Mouse (Mus musculus) limb, embryonic 10.5 days (tissue): ENCODE measurements at regions not wholly inside any gene's neighbourhood (a gene's known extent, or its start where the extent isn't known, plus 50 kb on each side); places are given as distances from the start of the nearest gene placed in this dataset.

Source experiments
- DNase-seq: peaks from one replicate; pipeline ENCODE4 v3.0.0-alpha.2; 2017; ENCODE audit warnings: low spot score
- H3K27ac ChIP-seq: fragments of 300-500 bp; sonication (generic); 2 replicates; pipeline ENCODE4 v1.5.1; 2016; ENCODE audit warnings: mild to moderate bottlenecking
- H3K27me3 ChIP-seq: fragments of 300-500 bp; sonication (generic); 2 replicates; pipeline ENCODE4 v1.6.1; 2016; ENCODE audit warnings: low read depth, mild to moderate bottlenecking; ENCODE audit not compliant: poor library complexity, severe bottlenecking
- H3K36me3 ChIP-seq: fragments of 300-500 bp; sonication (generic); 2 replicates; pipeline ENCODE4 v1.6.1; 2016; ENCODE audit warnings: mild to moderate bottlenecking, moderate library complexity
- H3K4me1 ChIP-seq: fragments of 300-500 bp; sonication (generic); 2 replicates; pipeline ENCODE4 v1.6.1; 2016
- H3K4me3 ChIP-seq: fragments of 300-500 bp; sonication (generic); 2 replicates; pipeline ENCODE4 v1.5.1; 2016; ENCODE audit warnings: mild to moderate bottlenecking, moderate library complexity
- H3K9me3 ChIP-seq: fragments of 300-500 bp; sonication (generic); replicated peaks from 2 replicates; pipeline ENCODE4 v1.6.1; 2016; ENCODE audit warnings: mild to moderate bottlenecking
- WGBS: fragments of 180-500 bp; shearing (Covaris S2); methylation state at CpG from one replicate; pipeline ENCODE4 v1.1.7; 2016; 5-methylcytosine and 5-hydroxymethylcytosine counted together

DNA sequence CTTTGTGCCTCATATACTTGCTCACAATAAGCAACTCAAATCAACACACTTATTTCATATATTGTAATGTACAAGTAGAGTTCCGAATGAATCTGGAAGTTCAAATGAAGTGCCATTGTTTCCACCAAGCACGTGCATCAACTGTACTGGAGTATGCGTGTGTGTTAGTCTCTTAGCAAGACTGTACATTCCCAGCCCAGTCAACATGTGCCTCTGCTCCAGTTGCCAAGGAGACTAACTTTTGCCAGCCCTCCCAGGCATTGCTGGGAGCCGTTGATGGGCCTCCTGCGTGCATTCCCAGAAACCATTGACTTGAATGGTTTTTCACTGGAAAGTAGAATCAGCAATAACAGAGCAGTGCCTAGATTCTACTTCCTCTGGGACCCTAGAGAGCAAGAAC, 110.7 kb upstream of the Stac start:
- Histone ChIP-seq H3K4me3 (no peak overlapping the region), H3K36me3 (no peaks in the 10 kb centered on the region), H3K27ac (no peak overlapping the region), H3K9me3 (no peaks in the 10 kb centered on the region), H3K4me1 (no peaks in the 10 kb centered on the region), H3K27me3 (no peaks in the 10 kb centered on the region)
- 94% methylated on average over 5 of the region's 5 CpGs for WGBS
- DNase-seq, result no peak

DNA sequence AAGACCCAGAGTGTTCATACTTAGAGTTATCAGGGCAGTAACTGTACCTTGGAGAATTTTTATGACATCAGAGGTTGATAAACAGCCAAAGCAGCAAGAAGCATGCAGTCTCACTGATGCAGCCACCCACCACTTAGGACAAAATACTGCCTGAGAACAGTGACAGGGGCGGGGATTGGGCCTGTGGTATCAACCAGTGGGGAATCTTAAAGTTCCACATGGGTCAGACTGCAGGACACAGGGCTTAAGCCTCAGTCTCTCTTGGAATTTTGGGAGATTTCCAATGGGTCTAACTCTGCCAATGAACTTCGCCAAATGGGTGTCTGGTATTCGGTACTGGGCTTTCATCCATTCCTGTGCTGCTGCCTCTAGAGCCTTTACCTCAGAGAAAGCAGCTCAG, 88.8 kb upstream of the Stac start:
- Histone ChIP-seq H3K9me3 (no peaks in the 10 kb centered on the region), H3K4me1 (no peaks in the 10 kb centered on the region), H3K36me3 (no peaks in the 10 kb centered on the region), H3K4me3 (no peak overlapping the region), H3K27me3 (no peaks in the 10 kb centered on the region), H3K27ac (no peak overlapping the region)
- no peak for DNase-seq
- 91% methylated on average over 3 of the region's 3 CpGs for WGBS

- Histone ChIP-seq H3K27me3 (no peaks in the 10 kb centered on the region), H3K36me3 (no peaks in the 10 kb centered on the region), H3K27ac (no peak overlapping the region), H3K9me3 (no peaks in the 10 kb centered on the region), H3K4me1 (no peaks in the 10 kb centered on the region), H3K4me3 (no peak overlapping the region)
- no peak for DNase-seq
- 83% methylated on average over 13 of the region's 13 CpGs for WGBS
Measured at GRCm38 (mm10) chr9:111777433-111778135, 87.4 kb upstream of the Stac start.

DNA sequence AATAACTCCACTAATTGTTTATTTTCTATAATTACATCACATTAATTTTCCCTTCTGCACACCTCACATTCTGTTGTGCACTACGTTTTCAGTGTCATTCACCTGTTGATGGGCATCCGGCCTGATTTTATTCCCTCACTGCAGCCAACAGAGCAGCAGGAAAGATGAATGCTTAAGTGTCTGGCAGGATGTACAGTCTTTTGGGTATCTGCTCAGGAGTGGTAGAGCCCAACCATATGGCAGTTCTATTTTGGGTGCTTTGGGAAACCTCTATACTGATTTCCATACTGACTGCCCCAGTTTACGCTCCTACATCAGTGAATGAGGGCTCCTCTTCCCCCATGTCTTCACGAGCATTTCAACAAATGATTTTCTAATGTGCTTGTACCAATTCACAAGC, 84.1 kb upstream of the Stac start:
- Histone ChIP-seq H3K27ac (no peak overlapping the region), H3K4me1 (no peaks in the 10 kb centered on the region), H3K27me3 (no peaks in the 10 kb centered on the region), H3K9me3 (no peaks in the 10 kb centered on the region), H3K36me3 (no peaks in the 10 kb centered on the region), H3K4me3 (no peak overlapping the region)
- 92% methylated on average over 4 of the region's 4 CpGs for WGBS
- no peak for DNase-seq

DNA sequence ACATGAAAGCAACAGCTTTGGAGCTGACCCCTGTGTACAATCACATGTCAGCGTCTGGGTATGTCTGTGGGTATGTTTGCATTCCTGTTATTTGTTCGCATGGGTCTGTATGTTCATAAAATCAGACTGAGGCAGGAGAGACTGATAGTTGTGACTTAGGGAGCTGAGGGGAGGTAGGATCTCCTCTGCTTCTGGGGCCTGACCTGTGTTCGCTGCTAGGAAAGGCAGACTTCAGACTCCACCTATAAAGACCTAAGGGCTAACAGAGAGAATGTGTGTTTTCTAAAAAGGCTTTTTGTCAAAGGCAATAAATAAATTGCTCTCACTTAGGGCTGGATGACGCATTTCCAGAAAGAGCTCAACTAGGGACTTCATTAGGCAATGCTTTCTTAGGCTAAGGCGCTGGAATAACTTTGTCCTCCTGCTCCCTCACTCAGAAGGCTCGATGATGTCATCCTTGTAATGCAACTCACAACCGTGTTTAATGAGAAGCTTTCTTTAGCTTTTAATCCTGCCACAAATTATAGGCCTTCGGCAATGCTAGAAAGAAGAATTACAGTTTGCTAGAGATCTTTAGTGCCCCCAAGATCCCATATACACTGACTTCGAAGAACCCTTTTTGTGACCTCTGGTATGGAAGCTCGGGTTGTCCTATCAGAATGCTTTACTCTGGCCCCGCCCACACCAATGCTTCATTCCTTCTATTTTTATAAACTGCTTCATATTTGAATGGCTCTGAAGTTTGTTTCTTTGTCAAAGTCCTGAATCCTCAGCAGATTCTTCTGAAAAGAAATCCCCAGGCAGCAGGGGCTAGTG, 72.7 kb upstream of the Stac start:
- 80% methylated on average over 11 of the region's 11 CpGs for WGBS
- H3K27me3 ChIP-seq, result no peaks in the 10 kb centered on the region
- no peaks in the 10 kb centered on the region for H3K9me3 ChIP-seq
- no peak for DNase-seq
- no peak overlapping the region for H3K4me3 ChIP-seq
- peaks cover 19% of the 10 kb centered on the region for H3K4me1 ChIP-seq
- no peaks in the 10 kb centered on the region for H3K36me3 ChIP-seq
- no peak overlapping the region; the same call in 1 of the 2 replicates for H3K27ac ChIP-seq

- WGBS, result 89% methylated on average over 10 of the region's 10 CpGs
- no peak for DNase-seq
- H3K27me3 ChIP-seq, result no peaks in the 10 kb centered on the region
- H3K27ac ChIP-seq, result no peak overlapping the region
- no peak overlapping the region for H3K4me3 ChIP-seq
- no peaks in the 10 kb centered on the region for H3K36me3 ChIP-seq
- H3K9me3 ChIP-seq, result no peaks in the 10 kb centered on the region
- no peaks in the 10 kb centered on the region for H3K4me1 ChIP-seq
Measured at GRCm38 (mm10) chr9:111755235-111755634, 65.1 kb upstream of the Stac start.

DNA sequence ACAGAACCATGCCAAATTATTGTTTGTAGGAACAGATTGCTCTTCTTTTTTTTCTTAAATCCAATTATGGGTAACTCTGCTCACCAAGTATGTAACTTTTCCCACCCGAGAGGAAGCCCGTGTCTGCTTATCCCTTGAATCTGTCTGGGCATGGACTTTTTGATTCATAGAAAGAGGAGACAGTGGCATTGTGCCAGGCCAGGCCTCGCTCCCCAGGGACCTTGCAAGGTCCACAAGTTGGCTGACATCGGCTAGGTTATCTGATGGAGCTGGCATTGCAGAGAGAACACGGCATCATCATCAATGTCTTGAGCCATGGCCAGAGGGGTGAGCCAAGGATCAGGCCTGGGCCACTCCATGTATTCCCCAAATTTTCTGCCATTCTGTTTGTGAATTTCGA, 56.0 kb upstream of the Stac start:
- Histone ChIP-seq H3K27ac (no peak overlapping the region), H3K4me3 (no peak overlapping the region), H3K36me3 (no peaks in the 10 kb centered on the region), H3K4me1 (peaks cover 12% of the 10 kb centered on the region; the same call in 1 of the 2 replicates), H3K27me3 (no peaks in the 10 kb centered on the region), H3K9me3 (no peaks in the 10 kb centered on the region)
- no peak for DNase-seq
- WGBS, result 94% methylated on average over 6 of the region's 6 CpGs

- Histone ChIP-seq H3K4me1 (peaks cover 14% of the 10 kb centered on the region; the same call in 1 of the 2 replicates), H3K27me3 (no peaks in the 10 kb centered on the region), H3K36me3 (no peaks in the 10 kb centered on the region), H3K9me3 (no peaks in the 10 kb centered on the region), H3K27ac (no peak overlapping the region), H3K4me3 (no peak overlapping the region)
- peak; percentile 24 for DNase-seq
- 62% methylated on average over 3 of the region's 3 CpGs for WGBS
Measured at GRCm38 (mm10) chr9:111745206-111745605, 55.1 kb upstream of the Stac start.
